In the genomic region with DNA sequence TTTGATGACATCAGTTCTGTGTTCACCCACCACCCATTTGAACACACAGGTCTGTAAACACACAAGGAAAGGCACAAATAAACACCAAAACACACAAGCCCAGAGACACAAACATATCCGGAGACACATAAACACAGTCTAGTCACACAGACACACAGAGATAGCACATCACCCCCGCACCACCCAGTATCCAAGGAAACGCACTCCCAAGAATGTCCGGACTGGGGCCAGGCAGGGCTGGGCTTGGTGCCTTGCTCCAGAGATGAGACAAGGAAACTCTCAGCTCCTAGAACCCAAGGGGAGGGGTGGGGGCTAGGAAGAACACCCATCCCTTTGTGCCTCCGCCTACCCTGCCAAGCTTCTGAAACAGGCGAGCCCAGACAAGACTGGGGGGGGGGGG, we compare ENCODE assay signal across 9 mouse cellular contexts. TPM values are rescaled to one million over a fixed set of nuclear protein-coding genes. Genes with fewer than 3 reads are reported as not detected.
DNase-seq lines count a peak whose midpoint lies in the region; ATAC-seq and TF ChIP-seq lines count a peak whose summit lies in the region.
"Had no signal": no experiment of that assay in that cellular context is flagged by ENCODE, and none has a peak within 500 bp of the region (broad histone marks: within the 10 kb centered on the region; RNA-seq: fewer than 3 reads in every experiment).

No protein-coding gene starts in this region.

- peaks cover 9% of the 10 kb centered on the region; the same call in 1 of the 2 replicates for H3K36me3 ChIP-seq in lung, embryonic 14.5 days (ENCODE audit: insufficient read depth)
- H3K36me3 ChIP-seq in stomach, postnatal 0 days (ENCODE audit: control insufficient read depth, insufficient read depth, low read length) = no peaks in the 10 kb centered on the region
- H3K36me3 ChIP-seq in liver, embryonic 12.5 days = no peaks in the 10 kb centered on the region

- peak overlapping the region; percentile 66 for H3K27ac ChIP-seq in lung, embryonic 14.5 days (ENCODE audit: low read depth)
- H3K27ac ChIP-seq in stomach, postnatal 0 days (replicated peaks) = peak overlapping the region; percentile 30; the same call in 1 of the 2 replicates
- no peak overlapping the region for H3K27ac ChIP-seq in liver, embryonic 12.5 days

- TF ChIP-seq CTCF in lung, embryonic 14.5 days (IDR thresholded peaks at IDR 0.05; ENCODE audit: low read depth) = no peak
- TF ChIP-seq CTCF in stomach, postnatal 0 days (IDR thresholded peaks at IDR 0.05; ENCODE audit: low read depth) = no peak

- H3K9me3 ChIP-seq in lung, embryonic 14.5 days (ENCODE audit: low read depth, low read length) = no peaks in the 10 kb centered on the region
- no peaks in the 10 kb centered on the region for H3K9me3 ChIP-seq in stomach, postnatal 0 days (ENCODE audit: control insufficient read depth, low read length)
- H3K9me3 ChIP-seq in liver, embryonic 12.5 days (replicated peaks) = no peaks in the 10 kb centered on the region

- ATAC-seq in lung, embryonic 14.5 days (ENCODE audit: insufficient read depth) = peak; percentile 32
- no peak; the same call in 1 of the 2 replicates for ATAC-seq in stomach, postnatal 0 days (ENCODE audit: low FRiP score, low TSS enrichment)
- ATAC-seq in liver, embryonic 12.5 days = no peak

- 31% methylated on average over 6 of the region's 6 CpGs for WGBS in lung, embryonic 14.5 days
- WGBS in stomach, postnatal 0 days = 33% methylated on average over 6 of the region's 6 CpGs
- 64% methylated on average over 6 of the region's 6 CpGs for whole genome bisulfite sequencing in liver, embryonic 12.5 days (ENCODE audit: insufficient replicate concordance)

- peaks cover 39% of the 10 kb centered on the region for H3K4me1 ChIP-seq in lung, embryonic 14.5 days (ENCODE audit: insufficient read depth)
- peaks cover 7% of the 10 kb centered on the region for H3K4me1 ChIP-seq in stomach, postnatal 0 days (replicated peaks; ENCODE audit: control insufficient read depth, insufficient read depth)
- H3K4me1 ChIP-seq in liver, embryonic 12.5 days = peaks cover 51% of the 10 kb centered on the region

- H3K27me3 ChIP-seq in lung, embryonic 14.5 days (ENCODE audit: insufficient read depth, low read length) = no peaks in the 10 kb centered on the region
- no peaks in the 10 kb centered on the region for H3K27me3 ChIP-seq in stomach, postnatal 0 days (ENCODE audit: control insufficient read depth, insufficient read depth, low read length)
- H3K27me3 ChIP-seq in liver, embryonic 12.5 days (replicated peaks) = peaks cover 54% of the 10 kb centered on the region

- no peak for TF ChIP-seq EP300 in stomach, postnatal 0 days (optimal IDR thresholded peaks at IDR 0.05)

- peak; percentile 57 for DNase-seq in adrenal gland, postnatal 10 days
- no peak for DNase-seq in adrenal gland, postnatal 4 days (ENCODE audit: low spot score in 2 of 2)
- DNase-seq in ovary, adult 18-20 months (ENCODE audit: low spot score) = peak; percentile 57
- no peak for DNase-seq in ovary, postnatal 10 days (ENCODE audit: low spot score)
- peak; percentile 61 for DNase-seq in heart, postnatal 4 days
- peak; percentile 69 for DNase-seq in lung, embryonic 14.5 days
- DNase-seq in stomach, postnatal 0 days (ENCODE audit: low spot score) = peak; percentile 50

- no peak overlapping the region for H3K9ac ChIP-seq in lung, embryonic 14.5 days
- H3K9ac ChIP-seq in stomach, postnatal 0 days (ENCODE audit: low read length) = no peak overlapping the region
- no peak overlapping the region for H3K9ac ChIP-seq in liver, embryonic 12.5 days

- H3K4me2 ChIP-seq in lung, embryonic 14.5 days = peak overlapping the region; percentile 27; the same call in 1 of the 2 replicates
- no peak overlapping the region for H3K4me2 ChIP-seq in stomach, postnatal 0 days (replicated peaks; ENCODE audit: low read depth)
- H3K4me2 ChIP-seq in liver, embryonic 12.5 days = no peak overlapping the region

- H3K4me3 ChIP-seq in lung, embryonic 14.5 days (ENCODE audit: low read depth, low read length) = no peak overlapping the region
- no peak overlapping the region for H3K4me3 ChIP-seq in stomach, postnatal 0 days (ENCODE audit: low read depth, low read length)
- H3K4me3 ChIP-seq in liver, embryonic 12.5 days = no peak overlapping the region

RNA-seq across cellular contexts. Expression of gene Phldb1, which starts 10.8 kb away (rescaled TPM):
- 10 to 100 TPM; 54.5 to 63.9 TPM for total RNA-seq in adrenal gland, postnatal 10 days (2021)
- total RNA-seq in adrenal gland, postnatal 4 days (2021) = 10 to 100 TPM; 58.5 to 76.1 TPM
- total RNA-seq in heart, postnatal 4 days (2021) = 100 to 1,000 TPM; 109 TPM
- 30.7 and 35.0 TPM in 2 replicates for polyA plus RNA-seq in lung, embryonic 14.5 days (2014; fragmentation: Nextera tagmentation; extraction: Ambion mirVana)
- 14.9 and 15.8 TPM in 2 replicates for polyA plus RNA-seq in stomach, postnatal 0 days (2015; fragmentation: Nextera tagmentation; extraction: Ambion mirVana)
- polyA plus RNA-seq in liver, embryonic 12.5 days (2016; fragmentation: Nextera tagmentation; extraction: Ambion mirVana) = 5.2 and 6.5 TPM in 2 replicates

RNA-seq across cellular contexts. Expression of gene Arcn1, which starts 43.4 kb away (rescaled TPM):
- total RNA-seq in adrenal gland, postnatal 10 days (2021) = 100 to 1,000 TPM; 138 to 150 TPM
- total RNA-seq in adrenal gland, postnatal 4 days (2021) = 100 to 1,000 TPM; 157 to 158 TPM
- total RNA-seq in heart, postnatal 4 days (2021) = 100 to 1,000 TPM; 104 to 119 TPM
- 224 and 239 TPM in 2 replicates for polyA plus RNA-seq in lung, embryonic 14.5 days (2014; fragmentation: Nextera tagmentation; extraction: Ambion mirVana)
- polyA plus RNA-seq in stomach, postnatal 0 days (2015; fragmentation: Nextera tagmentation; extraction: Ambion mirVana) = 98.1 TPM in 2 replicates
- 127 TPM in 2 replicates for polyA plus RNA-seq in liver, embryonic 12.5 days (2016; fragmentation: Nextera tagmentation; extraction: Ambion mirVana)

RNA-seq across cellular contexts. Expression of gene Ift46, which starts 43.5 kb away (rescaled TPM):
- total RNA-seq in adrenal gland, postnatal 10 days (2021) = 10 to 100 TPM; 73.0 to 87.7 TPM
- 100 to 1,000 TPM; 122 to 127 TPM for total RNA-seq in adrenal gland, postnatal 4 days (2021)
- total RNA-seq in heart, postnatal 4 days (2021) = 10 to 100 TPM; 58.4 to 58.7 TPM
- 103 and 106 TPM in 2 replicates for polyA plus RNA-seq in lung, embryonic 14.5 days (2014; fragmentation: Nextera tagmentation; extraction: Ambion mirVana)
- polyA plus RNA-seq in stomach, postnatal 0 days (2015; fragmentation: Nextera tagmentation; extraction: Ambion mirVana) = 55.5 and 61.9 TPM in 2 replicates
- 24.3 and 24.7 TPM in 2 replicates for polyA plus RNA-seq in liver, embryonic 12.5 days (2016; fragmentation: Nextera tagmentation; extraction: Ambion mirVana)

RNA-seq across cellular contexts. Expression of gene Treh, which starts 51.2 kb away (rescaled TPM):
- not detected for total RNA-seq in adrenal gland, postnatal 10 days (2021)
- total RNA-seq in adrenal gland, postnatal 4 days (2021) = not detected
- not detected for total RNA-seq in heart, postnatal 4 days (2021)
- not detected in 2 replicates for polyA plus RNA-seq in lung, embryonic 14.5 days (2014; fragmentation: Nextera tagmentation; extraction: Ambion mirVana)
- not detected in 2 replicates for polyA plus RNA-seq in stomach, postnatal 0 days (2015; fragmentation: Nextera tagmentation; extraction: Ambion mirVana)
- not detected in 2 replicates for polyA plus RNA-seq in liver, embryonic 12.5 days (2016; fragmentation: Nextera tagmentation; extraction: Ambion mirVana)
- polyA plus RNA-seq: intestine, embryonic 14.5 days had no signal

Comparison
In these comparisons a context has a peak if more than half of its experiments do, and no peak if none do; other contexts are left out.
1. DNase-seq: peak in adrenal gland, postnatal 10 days (single experiment), ovary, adult 18-20 months (single experiment), heart, postnatal 4 days (single experiment), lung, embryonic 14.5 days (single experiment) and stomach, postnatal 0 days (single experiment); none in adrenal gland, postnatal 4 days (0 of 2) and ovary, postnatal 10 days (single experiment).